Mouse (Mus musculus): ENCODE results near the gene Tmem121b. TPM values are rescaled to one million over a fixed set of nuclear protein-coding genes. Genes with fewer than 3 reads are reported as not detected.
A peak's percentile ranks its signal among the peaks of the same experiment; 100 is the strongest.

Tmem121b gene
- polyA plus RNA-seq, 1 experiment: not detected

GRCm38 (mm10) chr6:120482021-120482420, 11.6 kb downstream of the Tmem121b start:
- Histone ChIP-seq H3K9ac (ENCODE audit: low read depth, poor library complexity, severe bottlenecking) (no peak overlapping the region), H3K4me3 (ENCODE audit: low read depth, low read length) (no peak overlapping the region), H3K9me3 (replicated peaks; ENCODE audit: control insufficient read depth, insufficient read depth, low read length, poor library complexity, severe bottlenecking) (no peaks in the 10 kb centered on the region), H3K27ac (ENCODE audit: insufficient read depth, low read length) (no peak overlapping the region), H3K27me3 (ENCODE audit: control insufficient read depth, insufficient read depth, low read length, poor library complexity, severe bottlenecking) (no peaks in the 10 kb centered on the region), H3K36me3 (ENCODE audit: control insufficient read depth, insufficient read depth, low read length, poor library complexity, severe bottlenecking) (no peaks in the 10 kb centered on the region), H3K4me1 (ENCODE audit: control insufficient read depth, insufficient read depth, low read length) (no peaks in the 10 kb centered on the region)
- TF ChIP-seq EP300 (IDR thresholded peaks at IDR 0.05; ENCODE audit: insufficient read depth, low read depth, low read length) (no peak), CTCF (IDR thresholded peaks at IDR 0.05; ENCODE audit: low read depth, low read length) (no peak), POLR2A (IDR thresholded peaks at IDR 0.05; ENCODE audit: insufficient read depth, low read length) (no peak)

- no peaks in the 10 kb centered on the region for H3K27me3 ChIP-seq (ENCODE audit: control insufficient read depth, insufficient read depth, low read length, poor library complexity, severe bottlenecking)
- no peak overlapping the region for H3K27ac ChIP-seq (ENCODE audit: insufficient read depth, low read length)
- no peak overlapping the region for H3K4me3 ChIP-seq (ENCODE audit: low read depth, low read length)
- H3K9ac ChIP-seq (ENCODE audit: low read depth, poor library complexity, severe bottlenecking): no peak overlapping the region
- no peaks in the 10 kb centered on the region for H3K4me1 ChIP-seq (ENCODE audit: control insufficient read depth, insufficient read depth, low read length)
- TF ChIP-seq EP300 (IDR thresholded peaks at IDR 0.05; ENCODE audit: insufficient read depth, low read depth, low read length): no peak
- TF ChIP-seq POLR2A (IDR thresholded peaks at IDR 0.05; ENCODE audit: insufficient read depth, low read length): no peak
- TF ChIP-seq CTCF (IDR thresholded peaks at IDR 0.05; ENCODE audit: low read depth, low read length): peak; percentile 55
- H3K36me3 ChIP-seq (ENCODE audit: control insufficient read depth, insufficient read depth, low read length, poor library complexity, severe bottlenecking): no peaks in the 10 kb centered on the region
- no peaks in the 10 kb centered on the region for H3K9me3 ChIP-seq (replicated peaks; ENCODE audit: control insufficient read depth, insufficient read depth, low read length, poor library complexity, severe bottlenecking)
Observed at GRCm38 (mm10) chr6:120481538-120481937, 12.1 kb downstream of the Tmem121b start.

- no peak overlapping the region for H3K4me3 ChIP-seq (ENCODE audit: low read depth, low read length)
- H3K36me3 ChIP-seq (ENCODE audit: control insufficient read depth, insufficient read depth, low read length, poor library complexity, severe bottlenecking): no peaks in the 10 kb centered on the region
- no peak overlapping the region for H3K9ac ChIP-seq (ENCODE audit: low read depth, poor library complexity, severe bottlenecking)
- no peaks in the 10 kb centered on the region for H3K4me1 ChIP-seq (ENCODE audit: control insufficient read depth, insufficient read depth, low read length)
- H3K27ac ChIP-seq (ENCODE audit: insufficient read depth, low read length): no peak overlapping the region
- no peaks in the 10 kb centered on the region for H3K9me3 ChIP-seq (replicated peaks; ENCODE audit: control insufficient read depth, insufficient read depth, low read length, poor library complexity, severe bottlenecking)
- TF ChIP-seq CTCF (IDR thresholded peaks at IDR 0.05; ENCODE audit: low read depth, low read length) (no peak), EP300 (IDR thresholded peaks at IDR 0.05; ENCODE audit: insufficient read depth, low read depth, low read length) (no peak), POLR2A (IDR thresholded peaks at IDR 0.05; ENCODE audit: insufficient read depth, low read length) (no peak)
- no peaks in the 10 kb centered on the region for H3K27me3 ChIP-seq (ENCODE audit: control insufficient read depth, insufficient read depth, low read length, poor library complexity, severe bottlenecking)
Observed at GRCm38 (mm10) chr6:120480361-120480760, 13.2 kb downstream of the Tmem121b start.

DNA sequence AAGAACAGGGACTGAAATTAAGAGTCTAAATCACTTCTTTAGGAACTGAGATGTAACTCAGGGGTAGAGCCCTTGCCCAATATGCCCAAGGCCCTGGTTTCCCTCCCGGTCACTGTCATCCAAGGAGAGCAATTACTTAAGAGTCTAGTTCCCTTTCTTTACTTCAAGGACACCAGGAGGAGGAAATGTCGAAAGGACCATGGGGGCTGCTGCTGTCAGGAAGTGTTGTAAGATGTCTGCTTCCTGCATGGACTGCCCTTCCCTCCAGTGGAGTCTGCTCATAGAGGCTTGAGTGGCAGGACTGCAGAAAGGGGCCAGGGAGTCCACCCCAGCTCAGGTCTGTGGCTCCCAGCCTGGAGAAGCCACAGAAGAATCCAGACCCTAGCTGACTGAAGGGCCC, 14.3 kb downstream of the Tmem121b start:
- H3K9ac ChIP-seq (ENCODE audit: low read depth, poor library complexity, severe bottlenecking): no peak overlapping the region
- H3K4me3 ChIP-seq (ENCODE audit: low read depth, low read length): no peak overlapping the region
- H3K9me3 ChIP-seq (replicated peaks; ENCODE audit: control insufficient read depth, insufficient read depth, low read length, poor library complexity, severe bottlenecking): no peaks in the 10 kb centered on the region
- no peaks in the 10 kb centered on the region for H3K36me3 ChIP-seq (ENCODE audit: control insufficient read depth, insufficient read depth, low read length, poor library complexity, severe bottlenecking)
- H3K27me3 ChIP-seq (ENCODE audit: control insufficient read depth, insufficient read depth, low read length, poor library complexity, severe bottlenecking): no peaks in the 10 kb centered on the region
- H3K4me1 ChIP-seq (ENCODE audit: control insufficient read depth, insufficient read depth, low read length): no peaks in the 10 kb centered on the region
- no peak overlapping the region for H3K27ac ChIP-seq (ENCODE audit: insufficient read depth, low read length)
- no peak for TF ChIP-seq CTCF (IDR thresholded peaks at IDR 0.05; ENCODE audit: low read depth, low read length)

DNA sequence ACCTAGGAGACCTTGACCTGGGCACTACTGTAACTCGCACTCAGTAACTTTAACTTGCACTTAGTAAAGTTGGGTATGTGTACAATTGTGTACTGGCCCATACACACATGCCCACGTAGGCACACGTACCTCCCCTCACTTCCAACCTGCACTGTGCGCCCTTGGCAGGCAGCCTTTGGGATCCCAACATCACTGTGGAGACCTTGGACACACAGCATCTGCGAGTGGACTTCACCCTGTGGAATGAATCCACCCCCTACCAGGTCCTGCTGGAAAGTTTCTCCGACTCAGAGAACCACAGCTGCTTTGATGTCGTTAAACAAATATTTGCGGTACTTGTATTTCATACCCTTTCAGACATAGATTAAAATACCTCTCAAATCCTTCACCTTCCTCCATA, 18.3 kb downstream of the Tmem121b start:
- no peaks in the 10 kb centered on the region for H3K4me1 ChIP-seq (ENCODE audit: control insufficient read depth, insufficient read depth, low read length)
- H3K36me3 ChIP-seq (ENCODE audit: control insufficient read depth, insufficient read depth, low read length, poor library complexity, severe bottlenecking): no peaks in the 10 kb centered on the region
- no peaks in the 10 kb centered on the region for H3K9me3 ChIP-seq (replicated peaks; ENCODE audit: control insufficient read depth, insufficient read depth, low read length, poor library complexity, severe bottlenecking)
- no peak overlapping the region for H3K9ac ChIP-seq (ENCODE audit: low read depth, poor library complexity, severe bottlenecking)
- TF ChIP-seq EP300 (IDR thresholded peaks at IDR 0.05; ENCODE audit: insufficient read depth, low read depth, low read length): no peak
- TF ChIP-seq CTCF (IDR thresholded peaks at IDR 0.05; ENCODE audit: low read depth, low read length): no peak
- no peak for TF ChIP-seq POLR2A (IDR thresholded peaks at IDR 0.05; ENCODE audit: insufficient read depth, low read length)
- no peaks in the 10 kb centered on the region for H3K27me3 ChIP-seq (ENCODE audit: control insufficient read depth, insufficient read depth, low read length, poor library complexity, severe bottlenecking)
- H3K27ac ChIP-seq (ENCODE audit: insufficient read depth, low read length): no peak overlapping the region
- no peak overlapping the region for H3K4me3 ChIP-seq (ENCODE audit: low read depth, low read length)

DNA sequence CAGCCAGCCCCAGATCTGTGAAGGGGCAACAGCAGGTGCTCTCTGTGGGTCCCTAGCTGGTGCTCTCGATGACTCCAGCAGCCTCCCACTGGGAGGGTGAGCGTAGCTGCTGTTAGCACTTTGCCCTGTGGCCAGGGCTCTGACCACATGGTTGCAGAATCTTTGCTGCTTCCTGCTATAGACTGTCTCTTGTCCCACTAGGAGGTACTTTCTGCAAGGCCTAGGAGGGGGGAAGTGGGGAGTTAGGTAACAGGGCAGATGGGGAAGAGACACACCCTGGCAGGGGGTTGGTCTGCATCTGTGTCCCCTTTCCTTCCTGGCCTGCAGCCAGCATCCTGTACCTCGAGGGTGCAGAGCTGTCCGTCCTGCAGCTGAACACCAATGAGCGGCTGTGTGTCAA, 20.2 kb downstream of the Tmem121b start:
- Histone ChIP-seq H3K36me3 (ENCODE audit: control insufficient read depth, insufficient read depth, low read length, poor library complexity, severe bottlenecking) (no peaks in the 10 kb centered on the region), H3K9me3 (replicated peaks; ENCODE audit: control insufficient read depth, insufficient read depth, low read length, poor library complexity, severe bottlenecking) (no peaks in the 10 kb centered on the region), H3K4me1 (ENCODE audit: control insufficient read depth, insufficient read depth, low read length) (no peaks in the 10 kb centered on the region), H3K9ac (ENCODE audit: low read depth, poor library complexity, severe bottlenecking) (no peak overlapping the region), H3K27me3 (ENCODE audit: control insufficient read depth, insufficient read depth, low read length, poor library complexity, severe bottlenecking) (no peaks in the 10 kb centered on the region), H3K27ac (ENCODE audit: insufficient read depth, low read length) (no peak overlapping the region), H3K4me3 (ENCODE audit: low read depth, low read length) (no peak overlapping the region)
- TF ChIP-seq POLR2A (IDR thresholded peaks at IDR 0.05; ENCODE audit: insufficient read depth, low read length) (no peak), CTCF (IDR thresholded peaks at IDR 0.05; ENCODE audit: low read depth, low read length) (no peak), EP300 (IDR thresholded peaks at IDR 0.05; ENCODE audit: insufficient read depth, low read depth, low read length) (no peak)

Measured in ES-Bruce4 (cell line).